Mouse (Mus musculus) forebrain, embryonic 16.5 days (tissue): ENCODE measurements around the gene Tceanc2. TPM values are rescaled to one million over a fixed set of nuclear protein-coding genes. Genes with fewer than 3 reads are reported as not detected.
A peak's percentile ranks its signal among the peaks of the same experiment; 100 is the strongest.

Experiments
- ATAC-seq: fragments of 200-750 bp; cut with Nextera tagmentation; 2 replicates; pipeline ENCODE4 v1.8.0; 2017; ENCODE audit warnings: mild to moderate bottlenecking, moderate library complexity
- H3K27ac ChIP-seq: fragments of 300-500 bp; sonication (generic); 2 replicates; pipeline ENCODE4 v1.5.1; 2014; ENCODE audit warnings: low read length, control low read depth
- H3K27me3 ChIP-seq: fragments of 300-500 bp; sonication (generic); replicated peaks from 2 replicates; pipeline ENCODE4 v1.6.1; 2014; ENCODE audit warnings: low read length; ENCODE audit not compliant: control insufficient read depth, insufficient read depth
- H3K36me3 ChIP-seq: fragments of 300-500 bp; sonication (generic); 2 replicates; pipeline ENCODE4 v1.6.1; 2014; ENCODE audit not compliant: control insufficient read depth, insufficient read depth
- H3K4me1 ChIP-seq: fragments of 300-500 bp; sonication (generic); replicated peaks from 2 replicates; pipeline ENCODE4 v1.6.1; 2014; ENCODE audit warnings: low read length; ENCODE audit not compliant: control insufficient read depth, insufficient read depth
- H3K4me2 ChIP-seq: fragments of 300-500 bp; sonication (generic); 2 replicates; pipeline ENCODE4 v1.6.1; 2014; ENCODE audit warnings: mild to moderate bottlenecking, low read length, control low read depth
- H3K4me3 ChIP-seq: fragments of 300-500 bp; sonication (generic); replicated peaks from 2 replicates; pipeline ENCODE4 v1.5.1; 2014; ENCODE audit warnings: mild to moderate bottlenecking, low read length, control low read depth
- H3K9ac ChIP-seq: fragments of 300-500 bp; sonication (generic); replicated peaks from 2 replicates; pipeline ENCODE4 v1.6.1; 2014; ENCODE audit warnings: low read depth, low read length, control low read depth
- H3K9me3 ChIP-seq: fragments of 300-500 bp; sonication (generic); 2 replicates; pipeline ENCODE4 v1.6.1; 2016; ENCODE audit warnings: low read length; ENCODE audit not compliant: control insufficient read depth
- WGBS: fragments of 180-500 bp; shearing (Covaris S2); extraction: QIAGEN DNeasy Blood & Tissue Kit; methylation state at CpG from one replicate; pipeline ENCODE4 v1.1.7; 2014; 5-methylcytosine and 5-hydroxymethylcytosine counted together
- polyA plus RNA-seq: library from polyadenylated mRNA; unstranded; fragments of >200 nt; fragmentation: Nextera tagmentation; extraction: Ambion mirVana; gene quantifications from 2 replicates; pipeline ENCODE4 v1.2.1, GENCODE M21; 2015

Tceanc2 gene
- polyA plus RNA-seq, 1 experiment from 2014 or later, result 21.1 TPM

DNA sequence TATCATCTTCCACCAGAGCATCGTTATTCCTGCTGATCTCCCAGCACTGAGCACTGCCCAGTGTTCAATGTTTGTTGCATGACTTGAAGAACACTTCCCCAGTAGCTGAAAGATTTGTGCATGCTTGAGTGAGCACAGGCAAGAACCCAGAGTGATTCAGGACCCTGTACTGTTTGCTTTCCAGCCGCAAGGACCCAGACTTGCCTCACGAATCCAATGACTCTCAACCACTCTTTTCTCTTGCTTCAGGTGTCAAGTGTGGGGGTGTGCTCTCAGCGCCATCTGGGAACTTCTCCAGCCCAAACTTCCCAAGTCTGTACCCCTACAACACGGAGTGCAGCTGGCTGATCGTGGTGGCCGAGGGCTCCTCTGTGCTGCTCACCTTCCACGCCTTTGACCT, 76.7 kb downstream of the Tceanc2 start:
- H3K9me3 ChIP-seq, result no peaks in the 10 kb centered on the region
- no peak overlapping the region for H3K9ac ChIP-seq
- H3K27me3 ChIP-seq, result no peaks in the 10 kb centered on the region
- peaks cover 1% of the 10 kb centered on the region; the same call in 1 of the 2 replicates for H3K4me1 ChIP-seq
- no peaks in the 10 kb centered on the region for H3K36me3 ChIP-seq
- ATAC-seq, result no peak
- WGBS, result 84% methylated on average over 8 of the region's 8 CpGs
- no peak overlapping the region for H3K27ac ChIP-seq
- H3K4me2 ChIP-seq, result no peak overlapping the region
- H3K4me3 ChIP-seq, result no peak overlapping the region

DNA sequence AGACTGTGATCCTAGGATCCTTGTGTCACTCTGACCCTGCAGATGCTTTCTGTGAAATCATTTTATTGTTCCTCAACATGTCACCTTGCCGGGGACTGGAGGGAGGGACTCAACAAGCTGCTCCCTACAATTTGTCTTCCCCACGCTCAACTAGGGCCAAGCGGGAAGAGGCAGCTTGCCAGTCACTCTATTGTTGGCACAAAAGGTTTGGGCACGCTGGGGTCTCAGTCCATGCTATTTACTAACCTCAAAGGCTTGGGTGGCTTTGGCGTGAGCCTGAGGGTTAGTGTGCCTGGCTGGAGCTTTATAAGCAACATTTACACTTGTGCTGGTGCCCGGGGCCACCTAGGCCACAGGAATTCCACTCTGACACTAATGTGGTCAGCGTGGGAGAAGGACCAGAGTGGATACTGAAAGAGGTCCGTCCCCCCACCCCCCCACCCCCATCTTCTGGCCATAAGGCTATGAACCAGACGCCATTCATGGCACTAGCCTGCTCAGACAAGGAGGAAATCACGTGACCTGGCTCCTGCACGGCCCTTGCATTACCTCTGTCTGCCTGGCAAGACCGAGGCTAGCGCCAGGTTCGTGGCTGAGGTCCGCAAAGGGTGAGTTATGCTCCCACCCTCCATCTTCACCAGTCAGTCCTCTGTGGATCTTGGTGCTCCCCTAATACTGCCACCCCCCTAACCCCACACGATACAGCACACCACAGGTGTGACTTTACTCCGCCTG, 80.0 kb downstream of the Tceanc2 start:
- peaks cover 2% of the 10 kb centered on the region; the same call in 1 of the 2 replicates for H3K4me1 ChIP-seq
- no peak overlapping the region for H3K27ac ChIP-seq
- H3K36me3 ChIP-seq, result no peaks in the 10 kb centered on the region
- H3K4me2 ChIP-seq, result no peak overlapping the region
- no peak for ATAC-seq
- WGBS, result 68% methylated on average over 17 of the region's 17 CpGs
- no peak overlapping the region for H3K4me3 ChIP-seq
- H3K9me3 ChIP-seq, result no peaks in the 10 kb centered on the region
- H3K27me3 ChIP-seq, result no peaks in the 10 kb centered on the region
- no peak overlapping the region for H3K9ac ChIP-seq

DNA sequence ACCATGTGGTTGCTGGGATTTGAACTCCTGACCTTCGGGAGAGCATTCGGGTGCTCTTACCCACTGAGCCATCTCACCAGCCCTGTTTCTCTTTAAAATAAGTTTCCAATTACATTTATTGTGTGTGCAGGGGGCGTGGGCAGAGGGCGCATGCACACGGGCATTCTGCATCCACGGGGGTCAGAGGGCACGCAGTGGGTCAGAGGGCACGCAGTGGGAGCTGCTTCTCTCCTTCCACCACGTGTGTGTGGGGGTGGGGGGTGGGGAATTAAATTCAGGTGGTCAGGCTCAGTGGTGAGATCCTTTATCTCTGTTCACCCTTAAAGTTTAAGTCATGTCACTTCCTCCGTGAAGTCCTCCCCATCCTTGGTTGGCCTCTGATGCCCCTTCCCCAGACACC, 80.5 kb downstream of the Tceanc2 start:
- no peak overlapping the region for H3K27ac ChIP-seq
- no peaks in the 10 kb centered on the region for H3K9me3 ChIP-seq
- H3K9ac ChIP-seq, result no peak overlapping the region
- H3K36me3 ChIP-seq, result no peaks in the 10 kb centered on the region
- H3K27me3 ChIP-seq, result no peaks in the 10 kb centered on the region
- no peak for ATAC-seq
- H3K4me3 ChIP-seq, result no peak overlapping the region
- WGBS, result 87% methylated on average over 10 of the region's 10 CpGs
- peaks cover 2% of the 10 kb centered on the region; the same call in 1 of the 2 replicates for H3K4me1 ChIP-seq
- no peak overlapping the region for H3K4me2 ChIP-seq

DNA sequence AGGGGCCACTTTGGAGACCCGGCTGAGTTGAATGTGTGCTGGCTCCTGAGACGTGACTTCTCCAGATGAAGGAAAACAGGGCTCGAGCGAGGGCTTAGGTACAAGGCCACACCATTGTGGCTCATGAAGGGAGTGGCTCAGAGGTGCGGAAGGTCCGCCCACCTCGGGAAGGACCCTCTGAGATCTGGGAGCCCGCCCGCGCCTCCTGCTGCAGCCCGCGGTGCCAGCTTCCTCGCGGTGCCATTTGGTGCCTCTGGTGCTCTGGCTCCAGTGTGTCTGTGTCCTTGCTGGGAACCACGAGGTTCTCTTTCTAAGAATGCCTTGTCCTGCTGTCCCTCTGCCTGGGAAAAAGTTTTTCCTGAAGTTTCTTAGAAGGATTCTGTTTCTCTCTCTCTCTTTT, 81.0 kb downstream of the Tceanc2 start:
- Histone ChIP-seq H3K27ac (no peak overlapping the region), H3K4me3 (no peak overlapping the region), H3K4me1 (peaks cover 2% of the 10 kb centered on the region; the same call in 1 of the 2 replicates), H3K9ac (no peak overlapping the region), H3K9me3 (no peaks in the 10 kb centered on the region), H3K36me3 (no peaks in the 10 kb centered on the region), H3K27me3 (no peaks in the 10 kb centered on the region), H3K4me2 (no peak overlapping the region)
- ATAC-seq, result no peak
- 64% methylated on average over 15 of the region's 15 CpGs for WGBS

DNA sequence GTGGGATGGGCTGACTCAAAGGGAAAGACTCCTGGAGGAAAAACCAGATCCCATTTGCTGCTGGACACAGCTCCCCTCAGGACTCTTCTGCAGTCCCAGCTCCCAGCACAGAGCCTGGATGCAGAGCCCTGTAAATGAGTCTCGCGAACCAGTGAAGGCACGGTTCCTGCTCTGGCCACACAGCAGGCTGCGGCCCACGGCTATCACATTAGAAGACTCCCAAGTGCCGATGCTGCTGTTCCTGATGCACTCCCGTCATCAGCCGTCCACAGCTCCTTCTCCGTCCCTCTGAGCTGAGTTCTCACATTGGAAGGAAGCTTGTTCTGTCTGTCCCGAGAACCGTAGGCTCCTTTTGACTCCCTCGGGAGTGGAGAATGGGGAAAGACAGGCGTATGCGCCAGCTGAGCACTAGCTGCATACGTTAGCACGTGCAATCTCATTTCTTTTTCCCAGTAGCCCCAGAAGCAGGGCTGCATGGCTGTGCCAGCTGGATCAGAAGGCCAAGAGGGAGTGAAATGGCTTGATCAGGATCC, 82.0 kb downstream of the Tceanc2 start, which contains the start of gene Cdcp2:
Cdcp2 (plus strand) TSS at position 51 of the 533 bp plus-strand sequence.
- H3K4me1 ChIP-seq, result peaks cover 2% of the 10 kb centered on the region; the same call in 1 of the 2 replicates
- no peak within 1 kb of the TSS for H3K27ac ChIP-seq
- 55% methylated on average over 16 of the region's 16 CpGs for WGBS
- H3K9me3 ChIP-seq, result no peaks in the 10 kb centered on the region
- H3K9ac ChIP-seq, result no peak within 1 kb of the TSS
- H3K36me3 ChIP-seq, result no peaks in the 10 kb centered on the region
- no peak for ATAC-seq
- H3K4me3 ChIP-seq, result no peak within 1 kb of the TSS
- no peak within 1 kb of the TSS for H3K4me2 ChIP-seq
- no peaks in the 10 kb centered on the region for H3K27me3 ChIP-seq

DNA sequence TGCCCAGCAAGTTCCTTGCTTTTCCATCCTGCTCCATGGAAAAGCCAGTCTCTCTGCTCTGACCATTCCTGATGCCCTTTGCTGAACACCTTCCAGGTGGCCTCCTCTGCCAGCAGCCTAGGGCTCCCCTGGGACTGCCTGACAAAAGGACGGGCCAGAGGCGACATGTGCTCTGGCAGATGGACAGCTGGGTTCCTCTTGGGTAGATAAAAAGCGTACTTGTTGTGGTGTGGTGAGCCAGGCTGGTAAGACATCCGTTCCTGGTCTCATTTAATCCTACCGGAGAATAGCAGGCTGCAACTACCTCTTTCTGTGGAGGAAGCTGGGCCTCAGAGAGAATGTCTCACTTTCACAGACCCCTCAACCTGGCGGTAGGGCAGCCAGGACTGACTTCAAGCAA, 82.9 kb downstream of the Tceanc2 start:
- Histone ChIP-seq H3K9me3 (no peaks in the 10 kb centered on the region), H3K27me3 (no peaks in the 10 kb centered on the region), H3K36me3 (no peaks in the 10 kb centered on the region), H3K27ac (no peak overlapping the region), H3K4me2 (no peak overlapping the region), H3K4me1 (peaks cover 2% of the 10 kb centered on the region; the same call in 1 of the 2 replicates), H3K4me3 (no peak overlapping the region), H3K9ac (no peak overlapping the region)
- 36% methylated on average over 6 of the region's 6 CpGs for WGBS
- no peak for ATAC-seq

DNA sequence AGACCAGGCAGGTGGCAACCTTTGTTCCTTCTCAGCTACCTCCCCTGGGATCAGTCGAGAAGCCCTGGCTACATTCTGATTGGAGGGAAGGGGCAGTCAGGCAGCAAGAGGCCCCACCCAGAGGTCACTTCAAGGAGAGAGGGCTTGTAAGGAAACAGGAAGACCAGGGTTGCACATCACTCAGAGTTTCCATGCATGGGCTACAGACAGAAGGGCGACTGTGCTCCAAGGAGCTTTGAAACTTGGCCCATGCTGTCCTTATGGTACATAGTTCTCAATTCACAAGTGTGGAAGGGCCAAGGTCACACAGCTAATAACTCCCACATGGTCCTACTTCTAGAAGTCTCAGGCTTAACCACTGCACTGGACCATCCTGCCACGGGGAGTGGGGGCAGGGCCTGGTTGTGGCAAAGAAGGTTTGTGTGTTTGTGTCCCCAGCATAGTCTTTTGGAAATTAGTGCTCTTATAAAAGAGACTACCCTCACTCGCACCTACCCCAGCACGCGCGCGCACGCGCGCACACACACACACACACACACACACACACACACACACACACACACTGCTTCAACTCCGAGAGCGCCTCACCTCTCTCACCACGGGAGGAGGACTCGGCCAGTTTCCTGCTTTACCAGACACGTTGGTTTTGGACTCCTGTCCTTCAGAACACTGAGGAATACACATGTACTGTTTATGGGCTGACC, 84.3 kb downstream of the Tceanc2 start:
- no peaks in the 10 kb centered on the region for H3K27me3 ChIP-seq
- H3K4me1 ChIP-seq, result peaks cover 2% of the 10 kb centered on the region; the same call in 1 of the 2 replicates
- H3K36me3 ChIP-seq, result no peaks in the 10 kb centered on the region
- no peak overlapping the region for H3K9ac ChIP-seq
- H3K27ac ChIP-seq, result no peak overlapping the region
- no peaks in the 10 kb centered on the region for H3K9me3 ChIP-seq
- no peak overlapping the region for H3K4me3 ChIP-seq
- no peak overlapping the region for H3K4me2 ChIP-seq
- no peak for ATAC-seq
- 82% methylated on average over 16 of the region's 16 CpGs for WGBS

DNA sequence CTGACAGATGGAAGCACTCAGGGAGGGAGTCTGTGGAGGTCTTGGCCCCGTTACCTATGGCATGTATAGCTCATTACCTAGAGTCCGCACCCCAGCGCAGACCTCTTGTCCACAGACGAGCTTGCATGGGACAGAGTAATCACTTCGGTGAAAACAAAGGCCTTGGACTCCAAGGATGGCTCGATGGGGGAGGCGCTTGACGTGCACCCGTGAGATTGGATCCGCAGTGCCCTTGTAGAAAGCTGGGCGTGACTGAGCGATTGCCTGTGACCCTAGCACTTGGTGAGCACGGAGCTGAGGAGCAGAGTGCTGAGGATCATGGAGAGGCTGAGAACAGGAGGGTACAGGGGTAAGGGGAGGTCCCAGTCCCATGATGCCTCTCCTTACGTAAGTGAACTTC, 87.2 kb downstream of the Tceanc2 start:
- Histone ChIP-seq H3K4me2 (no peak overlapping the region), H3K9me3 (no peaks in the 10 kb centered on the region), H3K4me3 (no peak overlapping the region), H3K4me1 (no peaks in the 10 kb centered on the region), H3K36me3 (no peaks in the 10 kb centered on the region), H3K27ac (no peak overlapping the region), H3K9ac (no peak overlapping the region), H3K27me3 (no peaks in the 10 kb centered on the region)
- no peak for ATAC-seq
- 84% methylated on average over 14 of the region's 14 CpGs for WGBS

DNA sequence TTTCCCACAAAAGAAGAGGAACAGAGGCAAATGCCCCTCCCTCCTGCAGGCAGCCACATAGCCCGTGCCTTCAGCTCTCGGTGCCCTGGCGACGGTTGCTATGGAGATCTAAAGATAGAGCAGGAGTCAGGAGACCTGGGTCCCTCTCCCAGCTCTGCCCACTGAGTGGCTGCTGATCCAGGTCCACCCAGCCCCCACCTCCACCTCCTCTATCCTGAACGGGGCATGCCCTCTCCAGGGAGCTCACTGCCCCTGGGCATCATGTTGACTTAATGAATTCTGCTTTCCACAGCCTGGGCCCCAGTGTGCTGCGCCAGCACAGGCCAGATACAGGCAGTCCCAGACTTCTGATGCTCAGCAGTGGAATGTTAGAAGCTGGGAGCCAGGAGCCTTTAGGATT, 94.1 kb downstream of the Tceanc2 start:
- 5% methylated on average over 6 of the region's 6 CpGs for WGBS
- Histone ChIP-seq H3K4me2 (no peak overlapping the region), H3K4me1 (peaks cover 15% of the 10 kb centered on the region), H3K36me3 (no peaks in the 10 kb centered on the region), H3K27ac (peak overlapping the region; percentile 47; the same call in 1 of the 2 replicates), H3K4me3 (no peak overlapping the region), H3K9me3 (no peaks in the 10 kb centered on the region), H3K27me3 (no peaks in the 10 kb centered on the region), H3K9ac (no peak overlapping the region)
- peak; percentile 94 for ATAC-seq
